Mouse (Mus musculus) heart, embryonic 11.5 days (tissue): ENCODE results near the gene Sdcbp2. TPM values are rescaled to one million over a fixed set of nuclear protein-coding genes. Genes with fewer than 3 reads are reported as not detected.

ENCODE experiments used
- ATAC-seq: fragments of 200-750 bp; cut with Nextera tagmentation; replicated peaks from 2 replicates; pipeline ENCODE4 v1.8.0; 2017; ENCODE audit warnings: moderate library complexity; ENCODE audit not compliant: insufficient number of reproducible peaks, low FRiP score, low TSS enrichment
- H3K27ac ChIP-seq: fragments of 300-500 bp; sonication (generic); 2 replicates; pipeline ENCODE4 v1.5.1; 2014; ENCODE audit warnings: mild to moderate bottlenecking, low read depth, low read length
- H3K27me3 ChIP-seq: fragments of 300-500 bp; sonication (generic); 2 replicates; pipeline ENCODE4 v1.6.1; 2014; ENCODE audit warnings: mild to moderate bottlenecking, low read length, mixed read lengths; ENCODE audit not compliant: control insufficient read depth, insufficient read depth
- H3K36me3 ChIP-seq: fragments of 300-500 bp; sonication (generic); 2 replicates; pipeline ENCODE4 v1.6.1; 2014; ENCODE audit warnings: mild to moderate bottlenecking, low read length, moderate library complexity, mixed read lengths; ENCODE audit not compliant: control insufficient read depth, insufficient read depth
- H3K4me1 ChIP-seq: fragments of 300-500 bp; sonication (generic); 2 replicates; pipeline ENCODE4 v1.6.1; 2014; ENCODE audit warnings: low read length; ENCODE audit not compliant: control insufficient read depth, insufficient read depth
- H3K4me2 ChIP-seq: fragments of 300-500 bp; sonication (generic); 2 replicates; pipeline ENCODE4 v1.6.1; 2014; ENCODE audit warnings: mild to moderate bottlenecking, moderate library complexity
- H3K4me3 ChIP-seq: fragments of 300-500 bp; sonication (generic); 2 replicates; pipeline ENCODE4 v1.5.1; 2014; ENCODE audit warnings: low read depth, low read length
- H3K9ac ChIP-seq: fragments of 300-500 bp; sonication (generic); 2 replicates; pipeline ENCODE4 v1.6.1; 2014; ENCODE audit warnings: mild to moderate bottlenecking, low read depth, low read length, moderate library complexity
- H3K9me3 ChIP-seq: fragments of 300-500 bp; sonication (generic); replicated peaks from 2 replicates; pipeline ENCODE4 v1.6.1; 2016; ENCODE audit warnings: low read length; ENCODE audit not compliant: control insufficient read depth
- WGBS: fragments of 180-500 bp; shearing (Covaris S2); extraction: QIAGEN DNeasy Blood & Tissue Kit; methylation state at CpG from one replicate; pipeline ENCODE4 v1.1.7; 2014; ENCODE audit not compliant: insufficient replicate concordance; 5-methylcytosine and 5-hydroxymethylcytosine counted together
- polyA plus RNA-seq: library from polyadenylated mRNA; unstranded; fragments of >200 nt; fragmentation: Nextera tagmentation; extraction: Ambion mirVana; gene quantifications from 2 replicates; pipeline ENCODE4 v1.2.1, GENCODE M21; 2014

Gene Sdcbp2
- polyA plus RNA-seq, 1 experiment from 2014 or later, result 0.70 TPM

DNA sequence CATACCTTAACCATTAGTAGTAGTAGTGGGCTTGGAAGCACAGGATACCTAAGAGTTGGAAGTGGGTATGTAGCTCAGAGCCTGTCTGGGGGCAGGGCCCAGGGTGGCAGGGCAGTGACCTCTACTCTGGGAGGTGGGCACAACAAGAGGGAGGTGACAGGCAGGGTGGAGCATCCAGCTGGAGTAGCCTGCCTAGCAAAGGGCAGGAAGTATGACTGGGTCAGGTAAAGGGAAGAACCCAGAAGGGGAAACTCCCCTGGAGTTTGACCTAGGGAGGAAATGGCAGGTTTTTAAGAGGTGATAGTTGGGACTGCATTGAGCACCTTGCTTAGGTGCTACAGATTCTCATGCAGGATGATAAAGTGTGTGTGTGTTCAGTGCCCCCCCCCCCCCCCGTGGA is 8.5 kb downstream of the Sdcbp2 start:
- Histone ChIP-seq H3K27ac (no peak overlapping the region), H3K36me3 (no peaks in the 10 kb centered on the region), H3K4me1 (no peaks in the 10 kb centered on the region; the same call in 1 of the 2 replicates), H3K9me3 (no peaks in the 10 kb centered on the region), H3K27me3 (no peaks in the 10 kb centered on the region), H3K4me3 (no peak overlapping the region), H3K9ac (no peak overlapping the region), H3K4me2 (no peak overlapping the region)
- WGBS, result 23% methylated on average over 1 of the region's 1 CpGs
- no peak for ATAC-seq

DNA sequence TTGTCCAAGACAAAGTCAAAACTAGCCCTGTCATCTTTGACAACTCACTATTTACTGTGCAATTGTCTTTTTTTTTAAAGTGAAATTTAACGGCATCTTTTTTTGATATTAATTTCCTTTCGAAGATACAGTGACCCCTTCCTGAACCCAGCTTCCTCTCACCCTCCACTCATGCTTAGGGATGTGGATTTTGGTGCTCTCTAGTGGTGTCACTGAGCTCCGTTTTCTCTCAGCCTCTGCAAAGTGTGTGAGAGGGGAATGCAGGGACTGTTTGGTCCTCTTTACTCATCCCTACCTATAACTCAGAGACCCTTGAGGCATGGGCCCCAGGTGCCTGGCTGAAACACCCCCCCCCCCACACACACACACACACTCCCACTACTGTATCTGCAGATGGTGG is 13.5 kb downstream of the Sdcbp2 start:
- no peak overlapping the region for H3K4me3 ChIP-seq
- H3K4me1 ChIP-seq, result no peaks in the 10 kb centered on the region
- H3K27me3 ChIP-seq, result no peaks in the 10 kb centered on the region; the same call in 1 of the 2 replicates
- H3K36me3 ChIP-seq, result no peaks in the 10 kb centered on the region
- H3K4me2 ChIP-seq, result no peak overlapping the region
- no peak overlapping the region for H3K27ac ChIP-seq
- no peaks in the 10 kb centered on the region for H3K9me3 ChIP-seq
- 44% methylated on average over 3 of the region's 3 CpGs for WGBS
- H3K9ac ChIP-seq, result no peak overlapping the region
- ATAC-seq, result no peak

DNA sequence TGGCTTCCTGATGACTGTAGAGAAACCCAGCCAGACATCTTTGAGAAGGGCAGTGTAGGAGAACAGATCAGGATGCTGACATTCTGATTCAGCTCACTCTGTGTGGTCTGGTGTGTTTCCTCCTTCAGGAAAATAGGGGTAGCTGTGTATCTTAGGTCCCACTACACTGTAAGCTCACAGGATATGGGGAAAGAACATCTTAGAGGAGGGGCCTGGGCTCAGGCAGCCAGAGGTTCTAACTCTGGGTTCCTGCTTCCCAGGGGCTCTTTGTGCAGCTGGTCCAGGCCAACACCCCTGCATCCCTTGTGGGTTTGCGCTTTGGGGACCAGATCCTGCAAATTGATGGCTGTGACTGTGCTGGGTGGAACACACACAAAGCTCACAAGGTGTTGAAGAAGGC is 14.4 kb downstream of the Sdcbp2 start:
- Histone ChIP-seq H3K27me3 (no peaks in the 10 kb centered on the region; the same call in 1 of the 2 replicates), H3K4me3 (no peak overlapping the region), H3K4me2 (no peak overlapping the region), H3K27ac (no peak overlapping the region), H3K9ac (no peak overlapping the region), H3K9me3 (no peaks in the 10 kb centered on the region), H3K4me1 (no peaks in the 10 kb centered on the region), H3K36me3 (no peaks in the 10 kb centered on the region)
- 88% methylated on average over 1 of the region's 1 CpGs for WGBS
- no peak for ATAC-seq

DNA sequence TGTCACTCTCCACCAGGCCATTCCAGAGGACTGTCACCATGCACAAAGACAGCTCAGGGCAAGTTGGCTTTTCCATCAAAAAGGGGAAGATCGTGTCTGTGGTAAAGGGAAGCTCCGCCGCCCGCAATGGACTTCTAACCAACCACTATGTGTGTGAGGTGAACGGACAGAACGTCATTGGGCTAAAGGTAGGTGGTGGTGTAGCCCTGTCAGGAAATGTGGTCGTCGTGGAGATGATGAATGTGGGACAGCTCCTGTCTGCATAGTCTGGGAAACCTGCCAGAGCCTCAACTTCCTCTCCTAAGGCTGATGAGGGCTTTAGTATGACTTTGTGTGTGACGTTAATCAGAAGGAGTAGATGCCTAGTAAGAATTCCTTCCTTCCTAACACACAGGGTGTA is 14.9 kb downstream of the Sdcbp2 start:
- H3K9ac ChIP-seq, result no peak overlapping the region
- H3K27me3 ChIP-seq, result no peaks in the 10 kb centered on the region; the same call in 1 of the 2 replicates
- H3K4me3 ChIP-seq, result no peak overlapping the region
- H3K36me3 ChIP-seq, result no peaks in the 10 kb centered on the region
- H3K27ac ChIP-seq, result no peak overlapping the region
- no peak overlapping the region for H3K4me2 ChIP-seq
- ATAC-seq, result no peak
- 71% methylated on average over 9 of the region's 9 CpGs for WGBS
- H3K4me1 ChIP-seq, result no peaks in the 10 kb centered on the region
- no peaks in the 10 kb centered on the region for H3K9me3 ChIP-seq

DNA sequence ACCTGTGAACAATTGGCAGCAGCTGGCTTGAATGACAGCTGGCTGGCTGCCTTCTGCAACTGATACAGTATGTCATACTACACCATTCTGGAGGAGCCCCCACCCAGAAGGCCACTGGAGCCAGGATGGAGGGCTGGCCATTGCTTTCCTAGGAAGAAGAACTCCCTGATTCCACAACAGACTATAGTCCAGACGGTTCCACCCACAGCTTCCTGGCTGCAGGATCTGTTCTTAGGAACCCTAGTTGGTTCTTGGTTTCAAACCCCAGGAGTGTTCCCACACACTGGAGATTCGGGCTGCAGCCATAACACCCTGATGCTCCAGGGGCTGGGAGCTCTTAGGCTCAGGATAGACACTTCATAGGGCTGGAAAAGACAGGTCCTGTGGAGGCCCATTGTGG is 25.6 kb downstream of the Sdcbp2 start:
- Histone ChIP-seq H3K36me3 (no peaks in the 10 kb centered on the region), H3K9ac (no peak overlapping the region), H3K4me3 (no peak overlapping the region), H3K4me1 (peaks cover 5% of the 10 kb centered on the region; the same call in 1 of the 2 replicates), H3K27ac (no peak overlapping the region), H3K27me3 (peaks cover 9% of the 10 kb centered on the region; the same call in 1 of the 2 replicates), H3K9me3 (no peaks in the 10 kb centered on the region), H3K4me2 (no peak overlapping the region)
- no peak for ATAC-seq
- 62% methylated on average over 2 of the region's 2 CpGs for WGBS

DNA sequence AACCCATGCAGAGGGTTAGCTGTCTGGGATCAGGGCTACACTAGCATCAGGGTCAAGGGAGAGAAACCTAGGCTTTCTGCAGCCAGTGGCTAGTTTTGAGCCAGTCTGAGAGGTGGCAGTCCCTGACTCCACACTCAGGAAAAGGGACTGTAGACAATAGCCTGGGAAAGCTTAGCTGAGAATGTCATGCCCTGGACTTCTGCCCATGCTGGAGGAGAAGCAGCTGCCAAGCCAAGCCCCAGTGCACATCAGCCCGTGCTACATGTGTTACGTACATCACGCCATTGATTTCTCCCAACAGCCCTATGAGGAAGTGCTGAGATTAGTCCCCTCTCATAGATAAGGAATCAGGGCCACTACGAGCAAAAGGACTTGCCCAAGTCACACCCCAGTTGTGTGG is 29.7 kb downstream of the Sdcbp2 start:
- no peaks in the 10 kb centered on the region for H3K9me3 ChIP-seq
- H3K36me3 ChIP-seq, result no peaks in the 10 kb centered on the region
- 52% methylated on average over 4 of the region's 4 CpGs for WGBS
- no peak overlapping the region for H3K4me3 ChIP-seq
- peaks cover 9% of the 10 kb centered on the region for H3K4me1 ChIP-seq
- H3K4me2 ChIP-seq, result no peak overlapping the region
- H3K27ac ChIP-seq, result no peak overlapping the region
- ATAC-seq, result no peak
- peaks cover 9% of the 10 kb centered on the region; the same call in 1 of the 2 replicates for H3K27me3 ChIP-seq
- no peak overlapping the region for H3K9ac ChIP-seq

DNA sequence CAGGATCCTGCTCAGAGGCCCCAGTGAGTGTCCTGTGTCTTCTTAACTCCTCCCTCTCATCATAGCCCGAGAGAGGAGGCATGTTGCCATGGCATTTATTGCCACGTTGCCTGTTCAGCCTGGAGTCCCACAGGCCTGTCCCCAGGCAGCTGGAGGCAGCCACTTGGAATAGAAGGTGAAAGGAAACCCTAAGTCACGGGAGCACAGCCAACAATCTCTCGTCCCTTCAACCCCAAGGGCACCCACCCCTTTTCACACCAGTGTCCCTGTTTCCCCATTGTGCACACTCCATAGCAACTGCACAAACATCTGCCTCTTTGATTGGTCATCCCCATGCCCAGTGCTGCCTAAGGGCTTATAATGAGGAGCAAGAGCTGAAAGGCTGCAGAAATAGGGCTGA is 31.2 kb downstream of the Sdcbp2 start:
- peaks cover 9% of the 10 kb centered on the region; the same call in 1 of the 2 replicates for H3K27me3 ChIP-seq
- 57% methylated on average over 4 of the region's 4 CpGs for WGBS
- no peak for ATAC-seq

DNA sequence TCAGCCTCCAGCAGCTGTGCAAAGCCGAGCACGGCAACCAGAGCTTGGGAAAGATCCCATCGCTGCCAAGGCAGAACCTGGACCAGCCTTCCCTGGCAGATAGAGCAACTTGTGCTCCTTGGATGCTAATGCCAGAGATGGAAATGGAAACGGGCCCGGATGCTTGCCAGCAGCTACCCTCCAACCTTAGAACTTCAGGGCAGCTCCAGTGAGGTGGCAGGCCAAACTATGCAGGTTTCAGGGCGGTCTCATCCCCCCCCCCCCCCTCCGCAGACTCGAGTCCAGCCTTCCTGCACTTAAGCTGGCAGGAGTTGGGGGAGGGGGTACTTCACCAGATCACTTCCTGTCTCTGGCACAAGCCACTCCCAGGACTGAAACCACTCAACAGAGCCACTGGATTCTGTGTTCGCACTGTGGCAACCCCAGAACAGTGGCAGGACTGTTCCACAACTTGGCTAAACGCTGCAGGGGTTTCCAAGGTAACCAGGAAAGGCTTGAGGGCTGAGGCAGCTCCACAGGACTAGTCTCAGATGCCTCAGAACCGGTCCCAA is 33.1 kb downstream of the Sdcbp2 start:
- H3K36me3 ChIP-seq, result no peaks in the 10 kb centered on the region
- H3K4me3 ChIP-seq, result no peak overlapping the region
- ATAC-seq, result no peak; the same call in 1 of the 2 replicates
- H3K4me2 ChIP-seq, result no peak overlapping the region
- H3K27ac ChIP-seq, result no peak overlapping the region
- H3K4me1 ChIP-seq, result peaks cover 8% of the 10 kb centered on the region
- H3K9ac ChIP-seq, result no peak overlapping the region
- WGBS, result 48% methylated on average over 11 of the region's 11 CpGs
- H3K9me3 ChIP-seq, result no peaks in the 10 kb centered on the region
- peaks cover 3% of the 10 kb centered on the region; the same call in 1 of the 2 replicates for H3K27me3 ChIP-seq

More for the DNA sequence above, 31.2 kb downstream of the Sdcbp2 start:
- H3K27ac ChIP-seq, result no peak overlapping the region
- no peak overlapping the region for H3K9ac ChIP-seq
- no peak overlapping the region for H3K4me2 ChIP-seq
- H3K9me3 ChIP-seq, result no peaks in the 10 kb centered on the region
- H3K36me3 ChIP-seq, result no peaks in the 10 kb centered on the region
- H3K4me1 ChIP-seq, result peaks cover 9% of the 10 kb centered on the region
- H3K4me3 ChIP-seq, result no peak overlapping the region

DNA sequence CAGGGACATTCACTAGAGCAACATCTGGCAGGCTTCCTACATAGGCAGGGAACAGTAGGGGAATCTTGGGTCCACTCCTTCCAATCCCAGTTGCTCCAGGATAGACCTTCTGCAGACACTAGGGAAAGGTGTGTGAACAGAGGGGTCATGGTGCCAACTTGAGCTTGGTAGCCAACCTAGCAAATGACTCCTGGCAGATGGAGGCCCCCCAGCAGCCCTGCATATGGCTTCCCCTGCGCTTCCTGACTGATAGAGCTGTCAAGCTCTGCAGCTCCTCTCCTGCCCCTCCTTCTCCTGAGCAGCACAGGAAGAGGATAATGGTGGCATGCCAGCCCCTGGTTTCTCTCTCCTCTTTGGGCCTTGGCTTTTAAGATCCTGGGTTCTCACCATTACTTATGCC is 36.0 kb downstream of the Sdcbp2 start:
- WGBS, result 47% methylated on average over 1 of the region's 1 CpGs
- Histone ChIP-seq H3K9ac (no peak overlapping the region), H3K4me3 (no peak overlapping the region), H3K4me1 (peaks cover 3% of the 10 kb centered on the region; the same call in 1 of the 2 replicates), H3K27ac (no peak overlapping the region), H3K9me3 (no peaks in the 10 kb centered on the region), H3K4me2 (no peak overlapping the region), H3K27me3 (no peaks in the 10 kb centered on the region; the same call in 1 of the 2 replicates), H3K36me3 (no peaks in the 10 kb centered on the region)
- no peak for ATAC-seq
